In the genomic region with DNA sequence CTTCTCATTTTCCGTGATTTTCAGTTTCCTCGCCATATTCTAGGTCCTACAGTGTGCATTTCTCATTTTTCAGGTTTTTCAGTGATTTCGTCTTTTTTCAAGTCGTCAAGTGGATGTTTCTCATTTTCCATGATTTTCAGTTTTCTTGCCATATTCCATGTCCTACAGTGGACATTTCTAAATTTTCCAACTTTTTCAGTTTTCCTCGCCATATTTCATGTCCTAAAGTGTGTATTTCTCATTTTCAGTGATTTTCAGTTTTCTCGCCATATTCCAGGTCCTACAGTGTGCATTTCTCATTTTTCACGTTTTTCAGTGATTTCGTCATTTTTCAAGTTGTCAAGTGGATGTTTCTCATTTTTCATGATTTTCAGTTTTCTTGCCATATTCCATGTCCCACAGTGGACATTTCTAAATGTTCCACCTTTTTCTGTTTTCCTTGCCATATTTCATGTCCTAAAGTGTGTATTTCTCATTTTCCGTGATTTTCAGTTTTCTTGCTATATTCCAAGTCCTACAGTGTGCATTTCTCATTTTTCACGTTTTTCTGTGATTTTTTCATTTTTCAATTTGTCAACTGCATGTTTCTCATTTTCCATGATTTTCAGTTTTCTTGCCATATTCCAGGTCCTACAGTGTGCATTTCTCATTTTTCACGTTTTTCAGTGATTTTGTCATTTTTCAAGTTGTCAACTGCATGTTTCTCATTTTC, we compare ENCODE assay signal across 9 mouse cellular contexts. TPM values are rescaled to one million over a fixed set of nuclear protein-coding genes. Genes with fewer than 3 reads are reported as not detected.
DNase-seq lines count a peak whose midpoint lies in the region; ATAC-seq lines count a peak whose summit lies in the region.
"Not testable (repeated sequence)": the region's sequence is repeated elsewhere in the genome, so short reads cannot be mapped to it uniquely, and the experiment has no call there.
"Had no signal": no experiment of that assay in that cellular context is flagged by ENCODE, and none has a peak within 500 bp of the region (broad histone marks: within the 10 kb centered on the region; RNA-seq: fewer than 3 reads in every experiment).

No protein-coding gene starts in this region.

- not testable (repeated sequence) for H3K4me2 ChIP-seq in hindbrain, embryonic 11.5 days (replicated peaks; ENCODE audit: low read depth, low read length); neural tube, embryonic 15.5 days

- H3K36me3 ChIP-seq in hindbrain, embryonic 11.5 days (ENCODE audit: control insufficient read depth, insufficient read depth, low read length); neural tube, embryonic 15.5 days: not testable (repeated sequence)

- not testable (repeated sequence) for H3K4me3 ChIP-seq in hindbrain, embryonic 11.5 days (ENCODE audit: low read depth, low read length); neural tube, embryonic 15.5 days (replicated peaks)

- peak; percentile 74 for DNase-seq in Muller cell, postnatal 12 days (ENCODE audit: inconsistent ontology term)
- peak; percentile 85 to 99 for DNase-seq in cerebellum, postnatal 14 days
- DNase-seq in frontal cortex, postnatal 25 days (ENCODE audit: low spot score in 2 of 2), result peak; percentile 99 to 100
- peak; percentile 82 for DNase-seq in hindbrain, embryonic 11.5 days (ENCODE audit: low spot score)
- DNase-seq in layer of hippocampus, adult 8-10 months (ENCODE audit: low spot score in 2 of 2), result peak; percentile 97 to 99
- DNase-seq in lung, adult 18-20 months, result peak; percentile 72 to 94
- peak; percentile 25 for DNase-seq in thymus, postnatal 0 days (ENCODE audit: low spot score)

- not testable (repeated sequence) for H3K9me3 ChIP-seq in hindbrain, embryonic 11.5 days (ENCODE audit: control insufficient read depth, low read length); neural tube, embryonic 15.5 days (replicated peaks)

- peak; percentile 90 for ATAC-seq in hindbrain, embryonic 11.5 days (ENCODE audit: low FRiP score)
- ATAC-seq in neural tube, embryonic 15.5 days (ENCODE audit: low FRiP score), result peak; percentile 84

- not testable (repeated sequence) for H3K9ac ChIP-seq in hindbrain, embryonic 11.5 days (ENCODE audit: low read depth, low read length); neural tube, embryonic 15.5 days (replicated peaks)

- WGBS in hindbrain, embryonic 11.5 days, result 56% methylated on average over 8 of the region's 11 CpGs
- WGBS in neural tube, embryonic 15.5 days, result 70% methylated on average over 9 of the region's 11 CpGs

- not testable (repeated sequence) for H3K27ac ChIP-seq in hindbrain, embryonic 11.5 days (ENCODE audit: low read depth, low read length); neural tube, embryonic 15.5 days (replicated peaks)

- not testable (repeated sequence) for H3K27me3 ChIP-seq in hindbrain, embryonic 11.5 days (ENCODE audit: control insufficient read depth, insufficient read depth, low read length); neural tube, embryonic 15.5 days (replicated peaks)

- not testable (repeated sequence) for H3K4me1 ChIP-seq in hindbrain, embryonic 11.5 days (replicated peaks; ENCODE audit: control insufficient read depth, insufficient read depth, low read length); neural tube, embryonic 15.5 days

RNA-seq across cellular contexts. Expression of a gene that starts 1.0 kb away (rescaled TPM):
- not detected in 2 replicates for polyA plus RNA-seq in hindbrain, embryonic 11.5 days (2014; fragmentation: Nextera tagmentation; extraction: Ambion mirVana)
- total RNA-seq in layer of hippocampus, adult 8-10 months (2022), result not detected
- polyA plus RNA-seq in neural tube, embryonic 15.5 days (2015; fragmentation: Nextera tagmentation; extraction: Ambion mirVana), result not detected in 2 replicates
- 0.22 TPM in 1 of 2 replicates, not detected in the other for polyA plus RNA-seq in thymus, postnatal 0 days (2015; fragmentation: Nextera tagmentation; extraction: Ambion mirVana)
- polyA plus RNA-seq: embryonic facial prominence, embryonic 10.5 days had no signal

RNA-seq across cellular contexts. Expression of a gene that starts 1.4 kb away (rescaled TPM):
- polyA plus RNA-seq in hindbrain, embryonic 11.5 days (2014; fragmentation: Nextera tagmentation; extraction: Ambion mirVana), result not detected in 2 replicates
- total RNA-seq in layer of hippocampus, adult 8-10 months (2022), result not detected
- polyA plus RNA-seq in neural tube, embryonic 15.5 days (2015; fragmentation: Nextera tagmentation; extraction: Ambion mirVana), result not detected in 2 replicates
- not detected in 2 replicates for polyA plus RNA-seq in thymus, postnatal 0 days (2015; fragmentation: Nextera tagmentation; extraction: Ambion mirVana)
- polyA plus RNA-seq: embryonic facial prominence, embryonic 10.5 days had no signal

RNA-seq across cellular contexts. Expression of a gene that starts 10.8 kb away (rescaled TPM):
- polyA plus RNA-seq in hindbrain, embryonic 11.5 days (2014; fragmentation: Nextera tagmentation; extraction: Ambion mirVana), result not detected in 2 replicates
- total RNA-seq in layer of hippocampus, adult 8-10 months (2022), result under 1 TPM in 2 of 4 experiments, not detected in 2; 0.55 to 0.61 TPM
- polyA plus RNA-seq in neural tube, embryonic 15.5 days (2015; fragmentation: Nextera tagmentation; extraction: Ambion mirVana), result 0.56 TPM in 1 of 2 replicates, not detected in the other
- polyA plus RNA-seq in thymus, postnatal 0 days (2015; fragmentation: Nextera tagmentation; extraction: Ambion mirVana), result not detected in 2 replicates
- polyA plus RNA-seq: embryonic facial prominence, embryonic 10.5 days had no signal

RNA-seq across cellular contexts. Expression of a gene that starts 13.3 kb away (rescaled TPM):
- not detected in 2 replicates for polyA plus RNA-seq in hindbrain, embryonic 11.5 days (2014; fragmentation: Nextera tagmentation; extraction: Ambion mirVana)
- total RNA-seq in layer of hippocampus, adult 8-10 months (2022), result not detected
- polyA plus RNA-seq in neural tube, embryonic 15.5 days (2015; fragmentation: Nextera tagmentation; extraction: Ambion mirVana), result not detected in 2 replicates
- polyA plus RNA-seq in thymus, postnatal 0 days (2015; fragmentation: Nextera tagmentation; extraction: Ambion mirVana), result not detected in 2 replicates
- polyA plus RNA-seq: embryonic facial prominence, embryonic 10.5 days had no signal

RNA-seq across cellular contexts. Expression of a gene that starts 15.1 kb away (rescaled TPM):
- not detected in 2 replicates for polyA plus RNA-seq in hindbrain, embryonic 11.5 days (2014; fragmentation: Nextera tagmentation; extraction: Ambion mirVana)
- 1 to 10 TPM in 1 of 4 experiments, under 1 TPM in 2, not detected in 1; 0.52 to 1.4 (median 0.75) TPM for total RNA-seq in layer of hippocampus, adult 8-10 months (2022)
- 0.27 and 0.29 TPM in 2 replicates for polyA plus RNA-seq in neural tube, embryonic 15.5 days (2015; fragmentation: Nextera tagmentation; extraction: Ambion mirVana)
- polyA plus RNA-seq in thymus, postnatal 0 days (2015; fragmentation: Nextera tagmentation; extraction: Ambion mirVana), result 0.21 TPM in 1 of 2 replicates, not detected in the other
- polyA plus RNA-seq: embryonic facial prominence, embryonic 10.5 days had no signal

Comparison
In these comparisons a context has a peak if more than half of its experiments do, and no peak if none do; other contexts are left out.
1. DNase-seq: peak in every context shown above with its lines; median percentile 100 in frontal cortex, postnatal 25 days; 98 in layer of hippocampus, adult 8-10 months; 92 in cerebellum, postnatal 14 days; 83 in lung, adult 18-20 months; 82 in hindbrain, embryonic 11.5 days; 74 in Muller cell, postnatal 12 days; 25 in thymus, postnatal 0 days.